Mouse (Mus musculus) forebrain, embryonic 16.5 days (tissue): ENCODE data around the gene Gm49393. TPM values are rescaled to one million over a fixed set of nuclear protein-coding genes. Genes with fewer than 3 reads are reported as not detected.
"Not testable (repeated sequence)": the region's sequence is repeated elsewhere in the genome, so short reads cannot be mapped to it uniquely, and the experiment has no call there.

Experiments used
- ATAC-seq: fragments of 200-750 bp; cut with Nextera tagmentation; 2 replicates; pipeline ENCODE4 v1.8.0; 2017; ENCODE audit warnings: mild to moderate bottlenecking, moderate library complexity
- H3K27ac ChIP-seq: fragments of 300-500 bp; sonication (generic); 2 replicates; pipeline ENCODE4 v1.5.1; 2014; ENCODE audit warnings: low read length, control low read depth
- H3K27me3 ChIP-seq: fragments of 300-500 bp; sonication (generic); replicated peaks from 2 replicates; pipeline ENCODE4 v1.6.1; 2014; ENCODE audit warnings: low read length; ENCODE audit not compliant: control insufficient read depth, insufficient read depth
- H3K36me3 ChIP-seq: fragments of 300-500 bp; sonication (generic); 2 replicates; pipeline ENCODE4 v1.6.1; 2014; ENCODE audit not compliant: control insufficient read depth, insufficient read depth
- H3K4me1 ChIP-seq: fragments of 300-500 bp; sonication (generic); replicated peaks from 2 replicates; pipeline ENCODE4 v1.6.1; 2014; ENCODE audit warnings: low read length; ENCODE audit not compliant: control insufficient read depth, insufficient read depth
- H3K4me2 ChIP-seq: fragments of 300-500 bp; sonication (generic); 2 replicates; pipeline ENCODE4 v1.6.1; 2014; ENCODE audit warnings: mild to moderate bottlenecking, low read length, control low read depth
- H3K4me3 ChIP-seq: fragments of 300-500 bp; sonication (generic); replicated peaks from 2 replicates; pipeline ENCODE4 v1.5.1; 2014; ENCODE audit warnings: mild to moderate bottlenecking, low read length, control low read depth
- H3K9ac ChIP-seq: fragments of 300-500 bp; sonication (generic); replicated peaks from 2 replicates; pipeline ENCODE4 v1.6.1; 2014; ENCODE audit warnings: low read depth, low read length, control low read depth
- H3K9me3 ChIP-seq: fragments of 300-500 bp; sonication (generic); 2 replicates; pipeline ENCODE4 v1.6.1; 2016; ENCODE audit warnings: low read length; ENCODE audit not compliant: control insufficient read depth
- WGBS: fragments of 180-500 bp; shearing (Covaris S2); extraction: QIAGEN DNeasy Blood & Tissue Kit; methylation state at CpG from one replicate; pipeline ENCODE4 v1.1.7; 2014; 5-methylcytosine and 5-hydroxymethylcytosine counted together
- polyA plus RNA-seq: library from polyadenylated mRNA; unstranded; fragments of >200 nt; fragmentation: Nextera tagmentation; extraction: Ambion mirVana; gene quantifications from 2 replicates; pipeline ENCODE4 v1.2.1, GENCODE M21; 2015

Gene Gm49393
- not detected in 2 replicates for polyA plus RNA-seq

GRCm38 (mm10) chr13:60935490-60935889 lies at the start of gene Gm49393:
Gene Gm49393 (minus strand): TSS chr13:60935590.
- H3K36me3 ChIP-seq, H3K27ac ChIP-seq, H3K9me3 ChIP-seq, H3K4me2 ChIP-seq, ATAC-seq, H3K4me1 ChIP-seq, H3K9ac ChIP-seq, H3K4me3 ChIP-seq, H3K27me3 ChIP-seq: not testable (repeated sequence)
- WGBS = 63% methylated on average over 2 of the region's 2 CpGs

GRCm38 (mm10) chr13:60972319-60972718 lies 36.9 kb upstream of the Gm49393 start:
- H3K9me3 ChIP-seq, ATAC-seq, H3K4me2 ChIP-seq, H3K4me3 ChIP-seq, H3K9ac ChIP-seq, H3K36me3 ChIP-seq, H3K4me1 ChIP-seq, H3K27me3 ChIP-seq, H3K27ac ChIP-seq: not testable (repeated sequence)
- 62% methylated on average over 4 of the region's 4 CpGs for WGBS

- H3K4me1 ChIP-seq, H3K9ac ChIP-seq, H3K4me3 ChIP-seq, H3K36me3 ChIP-seq, H3K4me2 ChIP-seq, ATAC-seq, H3K27me3 ChIP-seq, H3K27ac ChIP-seq: not testable (repeated sequence)
- WGBS = 28% methylated on average over 4 of the region's 5 CpGs
- peaks cover 11% of the 10 kb centered on the region for H3K9me3 ChIP-seq
These were observed 28.6 kb upstream of the Gm49393 start for GRCm38 (mm10) chr13:60963985-60964384.

- peaks cover 16% of the 10 kb centered on the region for H3K9me3 ChIP-seq
- 71% methylated on average over 5 of the region's 5 CpGs for WGBS
- no peak overlapping the region for H3K27ac ChIP-seq
- H3K9ac ChIP-seq = no peak overlapping the region
- no peaks in the 10 kb centered on the region for H3K27me3 ChIP-seq
- H3K36me3 ChIP-seq = no peaks in the 10 kb centered on the region
- ATAC-seq = no peak
- H3K4me1 ChIP-seq = no peaks in the 10 kb centered on the region
- no peak overlapping the region for H3K4me3 ChIP-seq
- H3K4me2 ChIP-seq = no peak overlapping the region
These were observed 26.3 kb upstream of the Gm49393 start for GRCm38 (mm10) chr13:60961706-60962105.

- H3K4me2 ChIP-seq, H3K36me3 ChIP-seq, H3K27ac ChIP-seq, H3K4me3 ChIP-seq, H3K9ac ChIP-seq, H3K9me3 ChIP-seq, ATAC-seq, H3K4me1 ChIP-seq, H3K27me3 ChIP-seq: not testable (repeated sequence)
- 75% methylated on average over 3 of the region's 3 CpGs for WGBS
These were observed 6.5 kb upstream of the Gm49393 start, which contains the start of gene Tpbpa for GRCm38 (mm10) chr13:60941884-60942283. Gene Tpbpa (minus strand): TSS chr13:60941984.

- Histone ChIP-seq H3K27me3 (no peaks in the 10 kb centered on the region), H3K9ac (no peak within 1 kb of the TSS), H3K27ac (no peak within 1 kb of the TSS), H3K36me3 (no peaks in the 10 kb centered on the region), H3K4me3 (no peak within 1 kb of the TSS), H3K4me1 (no peaks in the 10 kb centered on the region), H3K9me3 (0 out of 2 replicates have a peak, but pooled peaks cover 6% of the 10 kb centered on the region), H3K4me2 (no peak within 1 kb of the TSS)
- ATAC-seq = no peak
- 79% methylated on average over 5 of the region's 5 CpGs for WGBS
These were observed 1.1 kb upstream of the Gm49393 start, which contains the start of the genes Gm49391 and Ctla2a for GRCm38 (mm10) chr13:60936500-60936901. Gene Gm49391 (minus strand): TSS chr13:60936571. Gene Ctla2a (minus strand): TSS chr13:60936625.

GRCm38 (mm10) chr13:60904780-60905179 lies 30.6 kb downstream of the Gm49393 start, which contains the start of gene Tpbpb:
Gene Tpbpb (minus strand): TSS chr13:60904880.
- H3K9ac ChIP-seq, H3K4me2 ChIP-seq, H3K27me3 ChIP-seq, ATAC-seq, H3K4me3 ChIP-seq, H3K9me3 ChIP-seq, H3K4me1 ChIP-seq, H3K27ac ChIP-seq, H3K36me3 ChIP-seq: not testable (repeated sequence)
- WGBS = 84% methylated on average over 2 of the region's 2 CpGs

- Histone ChIP-seq H3K4me1 (no peaks in the 10 kb centered on the region), H3K9ac (no peak within 1 kb of the TSS), H3K27me3 (no peaks in the 10 kb centered on the region), H3K4me3 (no peak within 1 kb of the TSS), H3K9me3 (0 out of 2 replicates have a peak, but pooled peaks cover 2% of the 10 kb centered on the region), H3K27ac (no peak within 1 kb of the TSS), H3K36me3 (no peaks in the 10 kb centered on the region), H3K4me2 (no peak within 1 kb of the TSS)
- no peak for ATAC-seq
- 89% methylated on average over 3 of the region's 3 CpGs for WGBS
These were observed 38.1 kb downstream of the Gm49393 start, which contains the start of gene Ctla2b for GRCm38 (mm10) chr13:60897328-60897727. Gene Ctla2b (minus strand): TSS chr13:60897447.

- H3K9me3 ChIP-seq, H3K27ac ChIP-seq, H3K4me1 ChIP-seq, ATAC-seq, H3K27me3 ChIP-seq, H3K36me3 ChIP-seq, H3K4me3 ChIP-seq, H3K9ac ChIP-seq, H3K4me2 ChIP-seq: not testable (repeated sequence)
- WGBS = 100% methylated on average over 7 of the region's 8 CpGs
These were observed 38.6 kb downstream of the Gm49393 start, which contains the start of gene Gm49392 for GRCm38 (mm10) chr13:60896794-60897193. Gene Gm49392 (minus strand): TSS chr13:60896894.
